Comparison of ENCODE assay signal across 17 mouse cellular contexts in genomic region chr2:126331794-126332193, GRCm38 (mm10).
"Had no signal": no experiment of that assay in that cellular context is flagged by ENCODE, and none has a peak within 500 bp of the region (broad histone marks: within the 10 kb centered on the region; RNA-seq: fewer than 3 reads in every experiment).

No protein-coding gene starts in this region.

- H3K9ac ChIP-seq: lung, embryonic 15.5 days; midbrain, embryonic 13.5 days; midbrain, embryonic 15.5 days; neural tube, embryonic 12.5 days; stomach, embryonic 15.5 days had no signal

- H3K36me3 ChIP-seq: lung, embryonic 15.5 days; midbrain, embryonic 13.5 days; midbrain, embryonic 15.5 days; neural tube, embryonic 12.5 days; stomach, embryonic 15.5 days had no signal

- H3K27ac ChIP-seq: lung, embryonic 15.5 days; macrophage; midbrain, embryonic 13.5 days; midbrain, embryonic 15.5 days; neural tube, embryonic 12.5 days; stomach, embryonic 15.5 days; stomach, postnatal 0 days had no signal

- H3K4me3 ChIP-seq: lung, embryonic 15.5 days; megakaryocyte, embryonic 14.5 days; midbrain, embryonic 13.5 days; midbrain, embryonic 15.5 days; neural tube, embryonic 12.5 days; stomach, embryonic 15.5 days had no signal

- H3K4me1 ChIP-seq: lung, embryonic 15.5 days; midbrain, embryonic 13.5 days; midbrain, embryonic 15.5 days; neural tube, embryonic 12.5 days; stomach, embryonic 15.5 days had no signal

- H3K27me3 ChIP-seq: lung, embryonic 15.5 days; megakaryocyte, embryonic 14.5 days; midbrain, embryonic 13.5 days; midbrain, embryonic 15.5 days; neural tube, embryonic 12.5 days; stomach, embryonic 15.5 days had no signal

- H3K9me3 ChIP-seq: lung, embryonic 15.5 days; megakaryocyte, embryonic 14.5 days; midbrain, embryonic 13.5 days; midbrain, embryonic 15.5 days; neural tube, embryonic 12.5 days; stomach, embryonic 15.5 days had no signal

- DNase-seq: lung, adult 2 months; lung, postnatal 14 days; lung, postnatal 36 days; right cerebral cortex, postnatal 14 days; thymus, adult 2 months; thymus, postnatal 25 days; thymus, postnatal 4 days had no signal

- H3K4me2 ChIP-seq: lung, embryonic 15.5 days; midbrain, embryonic 11.5 days; midbrain, embryonic 13.5 days; midbrain, embryonic 15.5 days; neural tube, embryonic 12.5 days; stomach, embryonic 15.5 days had no signal

- ATAC-seq: lung, postnatal 0 days; midbrain, embryonic 13.5 days; midbrain, embryonic 15.5 days had no signal
